Mouse (Mus musculus) retina, postnatal 7 days (tissue): ENCODE data around the gene Krtap17-1.

Experiments used
- DNase-seq: peaks from one replicate; pipeline ENCODE4 v3.0.0-alpha.2; 2012; ENCODE audit warnings: low read depth, low spot score

Krtap17-1 gene

GRCm38 (mm10) chr11:99965961-99966360 is 27.8 kb downstream of the Krtap17-1 start:
- no peak for DNase-seq

GRCm38 (mm10) chr11:99964213-99964612 is 29.6 kb downstream of the Krtap17-1 start:
- no peak for DNase-seq

DNA sequence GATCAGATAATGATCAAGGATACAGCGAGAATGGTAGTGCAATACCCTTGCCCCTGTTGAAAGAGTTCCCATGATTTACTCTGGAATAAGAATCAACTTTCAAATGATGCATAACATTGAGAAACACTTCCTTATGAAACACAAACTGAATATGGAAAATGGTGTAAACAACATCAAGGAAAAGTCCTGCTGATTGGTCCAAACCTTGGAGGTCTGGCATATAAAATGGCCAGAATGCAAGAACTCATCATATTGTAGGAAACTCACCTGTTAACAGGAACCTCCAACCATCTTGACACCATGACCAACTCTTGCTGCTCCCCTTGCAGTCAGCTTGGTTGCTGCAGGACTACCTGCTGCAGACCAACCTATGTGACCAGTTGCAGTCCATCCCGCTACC is 45.6 kb downstream of the Krtap17-1 start, which contains the start of gene Krtap9-5:
TSS of gene Krtap9-5 (plus strand) at position 301 of the 400 bp plus-strand sequence.
- DNase-seq = no peak
